11 mouse cellular contexts compared by ENCODE assay signal in the genomic region with DNA sequence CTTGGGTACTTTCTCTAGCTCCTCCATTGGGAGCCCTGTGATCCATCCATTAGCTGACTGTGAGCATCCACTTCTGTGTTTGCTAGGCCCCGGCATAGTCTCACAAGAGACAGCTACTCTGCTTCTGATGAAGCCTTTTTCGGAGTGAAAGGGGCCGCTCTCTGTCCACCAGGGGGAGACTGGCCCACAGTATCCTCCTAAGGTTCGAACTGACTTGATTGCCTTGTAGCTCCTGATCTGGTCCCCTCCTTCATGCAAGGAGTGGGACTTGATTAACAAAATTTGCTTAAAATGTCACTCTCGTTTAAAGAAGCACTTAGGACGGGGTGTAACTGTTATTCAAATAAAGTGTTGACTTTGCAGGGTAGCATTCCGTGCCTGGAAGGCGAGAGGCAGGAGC.
DNase-seq lines count a peak whose midpoint lies in the region; ATAC-seq and TF ChIP-seq lines count a peak whose summit lies in the region.
"Had no signal": no experiment of that assay in that cellular context is flagged by ENCODE, and none has a peak within 500 bp of the region (broad histone marks: within the 10 kb centered on the region; RNA-seq: fewer than 3 reads in every experiment).

No protein-coding gene starts in this region.

- no peak for TF ChIP-seq POLR2A in cortical plate, adult 2 months (IDR thresholded peaks at IDR 0.05; ENCODE audit: extremely low read depth, insufficient read depth, low read length)

- no peak overlapping the region for H3K4me3 ChIP-seq in intestine, postnatal 0 days (ENCODE audit: low read depth, low read length)
- no peak overlapping the region for H3K4me3 ChIP-seq in intestine, embryonic 15.5 days (replicated peaks)
- no peak overlapping the region for H3K4me3 ChIP-seq in neural tube, embryonic 15.5 days (replicated peaks)
- no peak overlapping the region for H3K4me3 ChIP-seq in cortical plate, adult 2 months (ENCODE audit: insufficient read depth, low read length)
- H3K4me3 ChIP-seq in neural tube, embryonic 11.5 days (ENCODE audit: low read depth, low read length) = no peak overlapping the region
- H3K4me3 ChIP-seq: gastrocnemius, adult 2 months; liver, embryonic 15.5 days had no signal

- no peaks in the 10 kb centered on the region for H3K9me3 ChIP-seq in intestine, postnatal 0 days (ENCODE audit: control insufficient read depth)
- no peaks in the 10 kb centered on the region for H3K9me3 ChIP-seq in intestine, embryonic 15.5 days
- no peaks in the 10 kb centered on the region for H3K9me3 ChIP-seq in neural tube, embryonic 15.5 days (replicated peaks)
- H3K9me3 ChIP-seq in neural tube, embryonic 11.5 days (ENCODE audit: control insufficient read depth, low read length) = no peaks in the 10 kb centered on the region
- H3K9me3 ChIP-seq: liver, embryonic 15.5 days had no signal

- no peak overlapping the region for H3K27ac ChIP-seq in intestine, postnatal 0 days (ENCODE audit: low read depth, low read length)
- no peak overlapping the region for H3K27ac ChIP-seq in intestine, embryonic 15.5 days
- no peak overlapping the region for H3K27ac ChIP-seq in neural tube, embryonic 15.5 days (replicated peaks)
- no peak overlapping the region for H3K27ac ChIP-seq in cortical plate, adult 2 months (ENCODE audit: insufficient read depth, low read length)
- no peak overlapping the region for H3K27ac ChIP-seq in neural tube, embryonic 11.5 days (ENCODE audit: low read depth, low read length)
- H3K27ac ChIP-seq: gastrocnemius, adult 2 months; liver, embryonic 15.5 days had no signal

- H3K36me3 ChIP-seq in intestine, postnatal 0 days (ENCODE audit: control insufficient read depth, insufficient read depth) = no peaks in the 10 kb centered on the region
- H3K36me3 ChIP-seq in intestine, embryonic 15.5 days = no peaks in the 10 kb centered on the region
- no peaks in the 10 kb centered on the region for H3K36me3 ChIP-seq in neural tube, embryonic 15.5 days
- no peaks in the 10 kb centered on the region for H3K36me3 ChIP-seq in neural tube, embryonic 11.5 days (ENCODE audit: control insufficient read depth, insufficient read depth, low read length)
- H3K36me3 ChIP-seq: liver, embryonic 15.5 days had no signal

- DNase-seq in neural tube, embryonic 10.5 days (ENCODE audit: extremely low spot score, low spot score) = peak; percentile 19
- peak; percentile 37 for DNase-seq in neural tube, embryonic 11.5 days (ENCODE audit: low spot score)
- DNase-seq in thymus, postnatal 0 days (ENCODE audit: low spot score) = no peak
- no peak for DNase-seq in c-Kit-positive CD71-positive TER-119-positive erythroid progenitor cells, embryonic 14.5 days (ENCODE audit: low spot score)
- DNase-seq: gastrocnemius, adult 2 months; kidney, adult 8-10 months had no signal

- H3K4me1 ChIP-seq in intestine, postnatal 0 days (replicated peaks; ENCODE audit: control insufficient read depth, insufficient read depth, low read length) = no peaks in the 10 kb centered on the region
- no peaks in the 10 kb centered on the region for H3K4me1 ChIP-seq in intestine, embryonic 15.5 days (replicated peaks)
- H3K4me1 ChIP-seq in neural tube, embryonic 15.5 days = 0 out of 2 replicates have a peak, but pooled peaks cover 4% of the 10 kb centered on the region
- no peaks in the 10 kb centered on the region; the same call in 1 of the 2 replicates for H3K4me1 ChIP-seq in cortical plate, adult 2 months (ENCODE audit: control insufficient read depth, insufficient read depth, low read length)
- no peaks in the 10 kb centered on the region for H3K4me1 ChIP-seq in neural tube, embryonic 11.5 days (ENCODE audit: control insufficient read depth, insufficient read depth, low read length)

- no peaks in the 10 kb centered on the region for H3K27me3 ChIP-seq in intestine, postnatal 0 days (replicated peaks; ENCODE audit: control insufficient read depth, insufficient read depth, low read length)
- no peaks in the 10 kb centered on the region for H3K27me3 ChIP-seq in intestine, embryonic 15.5 days (replicated peaks)
- no peaks in the 10 kb centered on the region for H3K27me3 ChIP-seq in neural tube, embryonic 15.5 days (replicated peaks)
- no peaks in the 10 kb centered on the region for H3K27me3 ChIP-seq in neural tube, embryonic 11.5 days (ENCODE audit: control insufficient read depth, insufficient read depth, low read length)
- H3K27me3 ChIP-seq: liver, embryonic 15.5 days had no signal

- WGBS in intestine, postnatal 0 days = 38% methylated on average over 8 of the region's 8 CpGs
- WGBS in intestine, embryonic 15.5 days = 43% methylated on average over 8 of the region's 8 CpGs
- 50% methylated on average over 8 of the region's 8 CpGs for WGBS in neural tube, embryonic 15.5 days
- 39% methylated on average over 8 of the region's 8 CpGs for WGBS in neural tube, embryonic 11.5 days

- H3K9ac ChIP-seq in intestine, postnatal 0 days (ENCODE audit: low read depth, low read length) = no peak overlapping the region
- no peak overlapping the region for H3K9ac ChIP-seq in intestine, embryonic 15.5 days
- H3K9ac ChIP-seq in neural tube, embryonic 15.5 days (replicated peaks) = no peak overlapping the region
- no peak overlapping the region for H3K9ac ChIP-seq in neural tube, embryonic 11.5 days (ENCODE audit: low read length)
- H3K9ac ChIP-seq: liver, embryonic 15.5 days had no signal

- ATAC-seq in intestine, postnatal 0 days = no peak
- ATAC-seq in intestine, embryonic 15.5 days = no peak
- ATAC-seq in neural tube, embryonic 15.5 days (ENCODE audit: low FRiP score) = no peak
- ATAC-seq in neural tube, embryonic 11.5 days (ENCODE audit: insufficient read depth, low FRiP score, low TSS enrichment) = no peak

- peak; percentile 52 for TF ChIP-seq CTCF in intestine, postnatal 0 days (IDR thresholded peaks at IDR 0.05; ENCODE audit: low read depth)
- peak; percentile 13; the same call in 1 of the 2 replicates for TF ChIP-seq CTCF in cortical plate, adult 2 months (IDR thresholded peaks at IDR 0.05; ENCODE audit: extremely low read depth, insufficient read depth, low read length)

- no peak overlapping the region for H3K4me2 ChIP-seq in intestine, postnatal 0 days (replicated peaks; ENCODE audit: low read depth)
- H3K4me2 ChIP-seq in intestine, embryonic 15.5 days (replicated peaks) = no peak overlapping the region
- no peak overlapping the region for H3K4me2 ChIP-seq in neural tube, embryonic 15.5 days
- no peak overlapping the region for H3K4me2 ChIP-seq in neural tube, embryonic 11.5 days (ENCODE audit: low read depth)
- H3K4me2 ChIP-seq: liver, embryonic 15.5 days had no signal

Comparison
In these comparisons a context has a peak if more than half of its experiments do, and no peak if none do; other contexts are left out.
1. DNase-seq: peak in neural tube, embryonic 10.5 days (single experiment) and neural tube, embryonic 11.5 days (single experiment); none in thymus, postnatal 0 days (single experiment) and c-Kit-positive CD71-positive TER-119-positive erythroid progenitor cells, embryonic 14.5 days (single experiment).